Mouse (Mus musculus) yolk sac, embryonic 10.5 days (tissue): ENCODE results near the gene Pak4.

ENCODE experiments used
- DNase-seq: peaks from one replicate; pipeline ENCODE4 v3.0.0-alpha.2; 2017; ENCODE audit warnings: low spot score

Gene Pak4

DNA sequence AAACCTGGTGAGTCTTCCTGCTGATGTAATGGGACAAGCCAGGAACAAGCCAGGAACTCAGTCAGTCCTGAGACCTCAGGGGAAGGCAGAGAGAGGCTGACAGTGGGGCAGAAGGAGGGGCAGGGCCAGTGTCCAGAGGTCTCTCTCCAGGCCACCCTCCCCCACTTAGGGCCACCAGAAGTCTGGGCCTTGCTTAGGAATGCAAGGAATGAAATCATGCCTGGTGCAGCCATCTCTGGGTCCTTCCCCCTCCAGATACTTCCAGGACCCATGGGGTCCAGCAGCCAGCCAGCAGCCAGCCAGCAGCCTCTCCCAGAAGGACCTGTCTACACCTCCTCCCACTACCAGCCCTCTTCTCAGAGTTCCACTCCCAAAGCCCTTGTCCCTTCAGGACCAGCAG, 10.3 kb downstream of the Pak4 start:
- DNase-seq, result peak; percentile 81

DNA sequence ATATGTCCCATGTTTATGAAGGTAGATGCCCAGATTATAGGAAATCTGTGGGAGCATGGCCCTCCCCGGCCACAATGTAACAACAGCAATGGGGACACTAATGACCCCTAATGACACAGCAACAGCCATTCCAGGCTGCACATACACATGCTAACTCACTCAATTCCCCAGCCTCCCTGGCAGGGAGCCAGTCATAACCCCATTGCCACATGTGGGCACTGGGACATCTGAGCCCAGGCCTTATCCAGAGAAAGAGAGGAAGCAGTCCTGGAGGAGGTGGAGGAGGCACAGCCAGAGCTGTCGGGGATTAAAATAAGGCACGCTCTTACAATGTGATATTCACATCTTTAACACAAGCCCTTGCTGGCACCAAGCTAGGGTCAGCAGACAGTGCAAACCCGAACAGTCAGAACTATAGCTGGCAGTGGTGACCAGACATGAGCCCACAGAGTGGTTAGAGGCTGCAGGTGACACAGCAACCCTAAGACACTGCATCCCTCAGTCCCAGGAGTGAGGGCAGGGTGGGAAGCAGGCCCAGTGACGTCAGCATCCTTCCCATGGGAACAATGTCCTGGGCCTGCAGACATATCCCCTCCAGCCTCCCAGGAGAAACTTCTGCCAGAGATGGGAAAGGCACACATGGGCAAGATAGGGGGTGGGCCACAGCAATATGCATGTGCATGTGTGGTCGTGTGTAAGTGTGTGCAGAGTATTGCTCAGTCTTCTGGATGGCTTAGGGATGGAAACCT, 11.1 kb downstream of the Pak4 start:
- DNase-seq, result no peak

DNA sequence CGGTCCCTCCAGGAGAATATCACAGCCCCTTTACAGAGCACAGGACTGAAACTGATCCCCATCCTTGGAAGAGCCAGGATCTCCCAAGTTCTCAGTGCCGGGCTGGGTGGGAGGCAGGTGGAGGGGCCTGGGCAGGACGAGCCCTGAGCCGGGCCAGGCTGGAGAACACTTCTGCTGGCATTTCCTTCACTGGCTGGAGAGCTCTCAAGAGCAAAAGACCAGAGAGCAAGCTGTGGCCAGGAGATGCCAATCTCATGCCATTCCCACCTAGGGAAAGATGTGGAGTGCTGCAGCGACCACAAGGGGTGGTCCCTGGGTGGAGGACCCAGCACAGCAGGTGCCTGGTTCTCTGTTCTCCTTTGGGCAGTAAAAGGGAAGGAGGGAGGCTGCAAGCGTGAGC, 13.0 kb downstream of the Pak4 start:
- DNase-seq, result no peak

DNA sequence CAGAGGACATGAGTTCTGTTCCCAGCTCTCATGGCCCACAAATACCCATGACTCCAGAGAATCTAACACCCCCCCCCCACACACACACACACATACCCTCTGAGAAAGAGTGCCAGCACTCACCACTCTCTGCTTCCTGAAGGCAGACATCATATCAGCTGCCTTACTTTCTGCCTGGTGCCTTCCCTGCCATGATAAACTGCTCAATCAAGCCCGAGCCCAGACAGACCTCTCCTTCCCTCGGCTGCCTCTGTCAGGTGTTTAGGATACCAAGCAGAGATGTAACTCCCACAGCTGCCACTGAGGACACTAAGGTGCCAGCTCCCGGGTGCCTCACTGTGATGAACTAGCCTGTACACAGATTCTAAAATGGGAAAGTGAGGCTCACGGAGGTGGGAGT, 13.5 kb downstream of the Pak4 start:
- no peak for DNase-seq

DNA sequence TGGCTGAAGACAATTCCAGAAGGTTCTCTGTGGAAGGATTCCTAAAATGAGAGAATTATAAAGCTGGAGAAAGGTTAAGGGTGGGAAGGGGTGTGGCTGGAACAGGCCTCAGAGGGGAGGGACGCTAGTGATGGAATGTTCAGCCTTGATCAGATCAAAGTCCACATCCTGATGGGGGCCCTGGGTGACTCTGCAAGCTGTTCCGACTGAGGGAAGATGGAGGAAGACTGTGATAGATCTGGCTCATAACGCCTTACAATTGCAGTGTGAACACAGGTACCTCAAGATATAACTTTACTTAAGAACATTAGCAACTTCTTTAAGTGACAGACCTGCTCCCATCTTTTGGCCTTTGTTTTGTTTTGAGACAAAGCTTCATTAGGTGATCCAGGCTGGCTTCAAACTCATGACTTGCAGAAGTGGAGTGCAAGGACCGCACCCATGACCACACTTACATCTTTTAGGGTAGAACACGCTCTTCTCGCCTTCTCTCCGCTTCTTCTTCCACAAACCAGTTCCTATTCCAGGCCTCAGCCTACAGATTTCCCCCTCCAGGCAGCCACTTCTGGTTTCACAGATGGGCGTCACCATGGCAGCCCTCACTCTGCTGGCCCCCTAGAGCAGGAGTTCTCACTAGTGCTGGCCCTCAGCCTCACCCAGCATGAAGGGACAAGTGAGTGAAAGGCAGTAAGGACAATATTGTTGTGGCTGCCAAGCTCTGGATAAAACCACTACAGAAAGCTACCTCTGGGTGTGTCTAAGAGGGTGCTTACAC, 14.2 kb downstream of the Pak4 start:
- DNase-seq, result peak; percentile 68

DNA sequence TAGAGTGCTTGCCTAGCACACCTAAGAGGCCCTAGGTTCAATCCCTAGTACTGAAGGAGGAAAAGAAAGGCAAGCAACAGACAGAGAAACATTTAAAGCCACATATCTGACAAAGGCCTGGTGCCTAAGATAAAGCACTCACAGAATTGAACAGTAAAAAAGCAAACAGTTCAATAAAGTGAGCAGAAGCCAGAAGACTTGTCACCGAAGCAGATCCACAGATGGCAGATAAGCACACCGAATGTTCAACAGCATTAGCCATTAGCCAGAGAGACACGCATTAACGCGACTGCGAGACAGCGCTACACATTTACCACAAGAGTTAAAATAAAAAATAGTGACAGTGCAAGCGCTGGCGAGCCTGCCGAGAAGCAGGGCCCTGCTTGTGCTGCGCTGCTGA, 15.1 kb downstream of the Pak4 start:
- no peak for DNase-seq

DNA sequence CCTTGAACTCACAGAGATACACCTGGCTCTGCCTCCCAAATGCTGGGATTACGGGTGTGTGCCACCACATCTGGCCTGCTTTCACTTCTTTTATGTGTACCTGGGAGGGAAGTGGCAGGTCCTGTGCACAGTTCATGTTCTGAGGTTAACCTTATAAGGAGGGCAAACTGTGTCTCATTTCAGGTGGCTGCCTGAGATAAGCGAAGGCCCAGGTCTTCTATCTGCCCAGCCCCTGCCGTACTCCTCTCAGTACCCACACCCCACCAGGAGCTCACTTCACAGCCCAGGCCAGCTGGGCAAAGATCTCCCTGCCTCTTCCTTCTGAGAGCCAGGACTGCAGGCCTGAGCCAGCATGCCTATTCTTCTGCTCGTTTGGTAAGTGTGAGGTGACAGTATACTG, 16.3 kb downstream of the Pak4 start:
- no peak for DNase-seq

DNA sequence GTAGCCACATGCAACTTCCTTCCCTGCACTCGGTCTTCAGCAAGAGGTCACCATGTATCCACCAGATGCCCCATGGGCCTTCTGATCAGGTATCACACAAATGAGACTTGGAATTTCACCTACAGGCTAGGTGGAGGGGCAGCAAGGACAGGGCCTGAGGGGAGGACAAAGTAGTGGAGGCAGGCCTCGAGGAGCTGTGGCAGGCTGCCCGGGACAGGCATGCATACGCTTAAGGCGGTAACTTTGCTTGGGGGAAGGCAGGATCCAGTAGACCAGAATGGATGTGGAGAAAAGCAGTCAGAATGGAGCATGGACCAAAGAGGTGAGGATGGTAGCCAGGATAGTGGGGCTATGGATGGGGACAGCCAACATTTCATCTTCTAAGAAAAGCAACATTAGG, 18.2 kb downstream of the Pak4 start:
- no peak for DNase-seq

DNA sequence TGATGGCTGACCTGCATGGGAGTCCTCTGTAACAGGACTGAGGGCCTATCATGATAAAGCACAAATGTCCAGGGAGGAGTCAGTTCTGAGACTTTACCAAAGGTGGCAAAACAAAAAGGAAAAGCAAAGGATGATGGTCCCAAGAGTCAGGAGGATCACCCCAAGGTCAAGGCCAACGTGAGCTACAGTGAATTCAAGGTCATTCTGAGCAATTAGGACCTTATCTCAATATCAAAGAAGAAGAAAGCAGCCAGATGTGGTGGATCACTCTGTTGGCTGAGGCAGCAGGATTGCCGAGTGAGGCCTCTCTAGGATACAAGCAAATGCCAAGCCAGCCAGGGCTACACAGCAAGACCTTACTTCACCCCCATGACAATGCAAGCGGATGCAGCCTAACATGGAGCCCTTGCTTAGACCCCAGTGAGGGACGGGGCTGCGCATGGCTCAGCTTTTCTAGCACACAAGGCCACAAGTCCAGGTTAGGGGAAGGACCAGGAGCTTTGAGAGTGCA, 19.4 kb downstream of the Pak4 start:
- no peak for DNase-seq

DNA sequence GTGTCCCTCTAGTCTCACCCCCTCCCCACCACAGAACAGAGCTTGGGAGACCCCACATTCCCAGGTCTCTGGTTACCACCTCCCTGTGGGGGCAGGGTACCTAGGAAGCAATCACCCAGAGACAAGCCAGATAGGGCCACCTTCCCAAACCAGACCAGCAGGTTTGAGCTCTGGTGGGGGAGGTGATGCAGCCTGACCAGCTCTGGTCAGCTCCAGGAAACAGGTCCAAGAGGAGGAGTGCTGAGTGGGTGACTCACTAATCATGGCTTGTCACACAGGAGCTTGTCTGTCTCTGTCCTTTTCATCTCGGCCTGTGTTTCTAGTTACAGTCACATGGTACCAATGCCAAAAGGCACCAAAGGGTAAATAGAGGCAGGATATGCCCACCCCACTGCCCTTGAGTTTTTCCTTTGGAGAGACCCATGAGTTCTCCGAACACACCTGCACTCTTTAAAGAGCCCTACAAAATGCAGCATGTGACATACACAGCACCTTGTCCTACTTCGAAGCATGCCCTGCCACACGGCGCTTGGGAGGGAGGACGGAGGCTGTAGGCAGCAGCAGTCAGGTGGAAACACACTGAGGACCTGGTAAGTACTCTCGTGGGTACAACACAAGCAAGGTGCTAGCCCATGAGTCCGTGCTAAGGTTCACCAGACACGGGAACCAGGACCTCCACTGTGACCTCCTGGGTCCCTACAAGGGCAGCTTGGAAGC, 20.0 kb downstream of the Pak4 start:
- DNase-seq, result peak; percentile 59

DNA sequence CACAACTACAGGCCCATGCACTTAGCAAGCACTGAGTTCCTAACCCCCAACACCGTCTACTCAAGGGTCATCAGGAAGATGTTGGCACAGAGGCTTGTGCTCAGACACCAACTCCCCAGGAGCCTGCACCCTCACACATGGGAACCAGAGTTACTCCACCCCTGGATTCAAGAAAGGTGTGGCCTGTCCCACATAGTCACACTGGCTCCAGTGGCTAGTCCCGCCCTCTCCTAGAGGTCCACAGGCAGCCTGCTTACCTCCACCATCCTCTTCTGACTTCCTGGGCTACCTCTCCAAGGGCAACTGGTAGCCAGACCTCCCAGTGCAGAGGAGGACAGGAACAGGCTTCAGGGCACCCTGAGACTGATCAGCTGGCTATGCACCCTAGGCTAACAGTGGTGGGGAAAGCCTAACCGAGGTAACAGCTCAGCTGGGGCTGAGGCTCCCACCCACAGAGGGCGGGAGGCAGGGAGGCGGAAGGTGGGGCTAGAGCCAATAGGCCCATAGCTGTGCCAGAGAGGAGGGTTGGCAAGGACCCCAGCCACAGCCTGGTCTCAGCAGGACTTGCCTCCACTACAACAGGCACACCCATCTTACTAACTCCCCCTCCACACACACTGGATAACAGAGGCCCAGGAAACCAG, 21.6 kb downstream of the Pak4 start:
- no peak for DNase-seq

DNA sequence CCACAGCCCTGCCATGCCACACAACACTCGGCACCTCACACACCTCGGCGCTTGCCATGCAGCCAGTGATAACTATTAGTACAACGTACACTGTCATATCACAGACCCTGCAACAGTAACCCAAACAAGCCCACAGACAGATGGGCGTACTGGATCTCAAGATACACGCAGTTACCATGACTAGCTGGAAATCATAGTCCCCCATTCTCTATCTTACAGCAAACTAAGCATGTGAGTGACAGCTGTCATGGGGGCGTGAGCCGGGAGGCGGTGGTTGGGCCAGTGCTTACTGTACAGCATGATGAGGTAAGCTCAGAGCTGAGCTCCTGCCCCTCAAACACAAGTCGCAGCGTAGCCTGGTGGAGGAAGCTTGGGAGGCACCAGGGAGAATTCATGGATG, 22.4 kb downstream of the Pak4 start:
- no peak for DNase-seq

DNA sequence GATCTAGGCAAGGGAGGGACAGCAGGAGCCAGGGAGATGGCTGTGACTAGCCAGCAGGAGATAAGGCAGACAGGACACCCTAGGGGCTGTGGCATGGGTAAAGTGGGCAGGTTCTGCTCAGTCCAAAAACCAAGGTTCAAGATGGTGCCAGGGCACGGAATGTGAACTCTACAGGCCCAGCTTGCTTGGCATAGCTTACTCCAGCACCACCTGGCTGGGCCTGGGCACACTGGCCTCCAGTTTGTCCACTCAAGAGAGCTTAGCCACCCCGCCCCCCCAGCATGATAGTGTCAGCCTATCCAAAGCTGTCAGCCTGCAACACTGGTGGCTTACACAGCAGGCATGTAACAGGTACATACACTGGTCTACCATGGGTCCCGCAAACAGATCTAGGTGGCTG, 24.7 kb downstream of the Pak4 start:
- no peak for DNase-seq

DNA sequence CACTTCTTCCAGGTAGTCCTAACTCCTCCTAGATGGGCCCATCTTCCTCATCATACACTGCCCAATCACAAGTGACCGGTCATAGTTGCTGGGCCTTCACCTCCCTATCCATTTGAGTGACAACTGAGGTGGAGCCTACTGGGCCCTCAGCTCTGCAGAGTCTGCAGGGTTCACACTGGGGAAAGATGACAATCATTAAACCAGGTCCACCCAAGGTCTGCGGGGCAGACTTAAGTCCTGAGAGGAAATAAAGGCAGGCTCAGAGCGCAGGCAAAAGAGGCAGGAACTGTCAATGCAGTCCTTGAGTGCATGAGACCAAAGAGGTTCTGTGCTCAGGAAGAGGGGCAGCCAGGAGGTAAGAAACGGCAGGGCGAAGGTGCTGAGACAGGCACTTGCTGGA, 25.3 kb downstream of the Pak4 start:
- peak; percentile 69 for DNase-seq

DNA sequence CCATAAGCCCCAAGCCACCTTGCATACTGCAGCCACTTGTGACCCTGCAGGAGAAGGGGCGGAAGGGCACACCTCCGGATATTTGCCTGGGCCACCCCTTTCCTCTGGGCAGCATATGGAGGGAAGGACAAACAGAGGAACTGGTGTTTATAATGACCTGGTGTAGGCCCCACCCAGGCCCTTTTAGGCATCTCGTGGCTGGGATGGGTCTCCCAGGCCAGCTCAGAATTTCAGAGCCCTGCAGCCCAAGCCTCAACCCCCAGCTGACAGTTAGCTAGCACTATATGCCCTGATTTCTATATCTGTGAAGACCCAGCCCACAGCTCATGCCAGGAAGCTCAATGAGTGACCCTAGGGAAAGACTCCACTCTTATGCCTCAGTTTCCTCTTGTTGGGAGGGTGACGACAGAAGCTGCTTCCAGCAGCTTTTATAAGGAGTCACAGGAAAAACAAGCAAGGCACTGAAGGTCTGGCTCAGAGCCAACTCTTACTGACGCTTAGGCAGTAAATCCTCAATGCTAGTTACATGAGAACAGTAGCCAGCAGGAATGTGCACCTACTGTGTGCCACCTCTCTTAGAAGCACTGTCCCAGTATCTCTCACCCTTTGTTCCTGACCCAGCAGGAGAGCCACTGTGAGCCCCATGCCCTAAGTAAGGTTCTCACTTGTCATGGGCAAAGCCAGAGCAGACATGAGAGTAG, 26.9 kb downstream of the Pak4 start:
- no peak for DNase-seq

DNA sequence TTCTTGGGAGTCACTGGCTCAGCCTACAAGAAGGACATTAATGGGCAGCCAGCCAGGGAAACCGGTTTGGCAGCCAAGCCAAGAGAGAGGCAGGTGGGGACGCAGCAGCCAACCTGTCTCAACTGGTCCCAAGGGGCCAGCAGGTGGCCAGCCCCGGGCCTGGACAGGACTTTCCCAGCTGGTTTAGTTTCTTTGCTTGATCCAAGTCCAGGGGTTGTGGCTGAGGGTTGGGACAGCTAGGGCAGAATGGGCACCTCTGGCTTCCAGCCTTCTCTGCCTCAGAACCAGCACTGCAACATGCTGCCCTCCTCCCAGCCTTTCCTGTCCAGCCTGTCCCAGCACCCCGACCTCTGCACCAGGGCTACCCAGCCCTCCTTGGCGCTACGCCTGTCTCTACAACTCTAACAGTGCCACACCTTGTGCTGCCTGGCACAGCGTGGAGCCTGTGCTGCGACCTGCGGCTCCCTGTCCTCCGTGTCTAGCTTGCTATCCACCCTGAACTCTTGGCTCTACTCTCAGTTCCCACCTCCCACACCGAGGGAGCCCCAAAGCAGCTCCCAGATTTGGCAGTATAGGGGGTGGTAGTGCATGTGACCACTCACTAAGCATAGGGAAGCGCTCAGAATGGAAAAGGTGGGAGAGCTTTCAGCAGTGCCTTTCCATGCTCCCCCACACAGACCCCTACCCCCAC, 27.5 kb downstream of the Pak4 start:
- DNase-seq, result no peak

DNA sequence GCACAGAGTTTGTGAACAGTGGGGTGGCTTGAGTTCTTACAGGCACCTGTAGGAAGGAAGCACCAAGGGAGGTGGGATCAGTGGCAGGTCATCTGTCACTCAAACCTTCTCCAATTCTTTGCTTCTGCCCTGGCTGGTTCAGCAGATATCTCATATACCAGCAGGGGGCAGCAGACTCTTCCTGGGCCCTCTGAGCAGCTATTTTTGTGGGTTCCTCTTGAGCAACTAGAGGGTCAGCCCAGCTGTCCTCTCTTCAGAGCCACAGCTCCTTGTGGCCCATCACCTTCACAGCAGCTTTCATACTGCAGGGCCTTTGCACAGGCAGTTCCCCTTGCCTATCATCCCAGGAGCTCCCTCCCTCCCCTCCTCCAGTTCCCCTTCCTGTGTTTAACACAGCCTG, 29.7 kb downstream of the Pak4 start:
- DNase-seq, result peak; percentile 51

DNA sequence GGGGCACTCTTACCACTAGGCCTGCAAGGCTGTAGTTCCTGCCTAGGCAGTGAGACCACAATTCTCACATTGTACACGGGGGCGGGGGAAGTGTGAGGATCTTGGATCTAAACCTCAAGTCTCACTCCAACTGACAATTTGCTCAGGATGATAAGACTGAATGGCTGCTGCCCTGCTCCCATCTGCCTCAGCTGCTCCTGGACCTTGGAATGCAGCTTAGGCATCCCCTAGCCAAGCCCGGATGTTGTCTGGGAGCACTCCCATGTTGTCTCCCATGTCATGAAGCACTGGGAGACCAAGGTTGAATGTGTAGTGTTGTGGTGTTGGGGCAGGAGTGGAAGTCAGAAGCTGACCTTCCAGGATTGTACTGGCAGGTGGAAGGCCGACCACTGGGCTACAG, 30.4 kb downstream of the Pak4 start:
- DNase-seq, result no peak

DNA sequence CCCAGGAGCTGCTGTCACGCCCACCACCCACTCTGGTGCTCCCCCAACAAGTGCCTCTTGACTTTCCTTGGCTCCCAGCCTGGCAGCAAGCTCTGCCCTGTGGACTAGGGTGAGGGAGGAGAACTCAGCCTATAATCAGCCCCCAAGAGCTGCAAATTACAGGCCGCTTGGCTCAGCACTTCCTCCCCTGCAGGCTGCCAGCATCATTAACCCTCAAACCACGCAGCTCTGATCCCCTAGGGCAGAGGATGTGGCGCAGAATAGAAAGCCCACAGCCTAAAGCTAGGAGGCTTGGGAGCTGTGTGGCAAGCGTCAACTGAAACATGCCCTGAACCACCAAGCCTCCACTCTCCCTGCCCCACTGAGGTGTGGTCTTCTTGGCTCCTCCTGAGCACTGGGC, 32.6 kb downstream of the Pak4 start:
- no peak for DNase-seq

DNA sequence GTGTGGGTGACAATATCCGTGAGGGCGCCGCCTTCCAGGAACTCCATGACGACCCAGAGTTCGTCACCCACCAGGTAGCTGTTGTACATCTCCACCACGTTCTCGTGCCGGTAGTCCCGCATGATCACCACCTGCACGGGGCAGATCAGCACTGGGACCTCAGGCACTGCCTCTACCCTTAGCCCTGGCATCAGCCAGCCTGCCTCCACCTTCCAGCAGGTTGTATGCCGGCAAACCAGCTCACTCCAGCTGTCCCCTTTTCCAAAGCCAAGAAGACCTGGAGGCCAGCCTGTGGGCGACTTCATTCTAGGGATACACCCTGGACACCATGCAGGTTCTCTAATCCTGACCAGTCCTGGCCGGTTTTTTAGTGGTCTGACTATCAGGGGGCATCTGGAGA, 35.0 kb downstream of the Pak4 start:
- no peak for DNase-seq

DNA sequence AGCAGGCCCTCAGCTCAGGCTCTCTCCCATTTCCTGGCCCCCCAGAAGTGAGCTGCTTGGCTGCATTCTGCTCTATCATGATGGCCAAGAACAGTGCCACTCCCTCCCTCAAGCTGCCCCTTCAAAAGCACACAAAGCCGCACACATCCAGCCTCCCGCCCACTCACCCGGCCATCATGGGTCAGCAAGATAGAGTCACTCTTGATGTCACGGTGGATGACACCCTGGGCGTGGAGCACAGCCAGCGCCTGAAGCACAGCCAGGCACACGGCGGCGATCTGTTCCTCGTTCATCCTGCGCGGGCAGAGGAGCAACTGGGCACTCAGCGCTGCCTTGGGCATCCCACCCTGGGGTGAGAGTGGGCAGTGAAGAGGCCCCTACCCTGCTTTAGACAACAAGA, 35.6 kb downstream of the Pak4 start:
- no peak for DNase-seq
